Mouse (Mus musculus) left cerebral cortex, postnatal 4 days (tissue): Measurements from ENCODE around the gene P2rx4. TPM values are rescaled to one million over a fixed set of nuclear protein-coding genes. Genes with fewer than 3 reads are reported as not detected.

Experiments used
- DNase-seq: peaks from one replicate; pipeline ENCODE4 v3.0.0-alpha.2; 2022
- intact Hi-C: fragments of 180-260 bp; cut with DNase I; formaldehyde crosslinking; loops from one replicate; pipeline ENCODE4 v1.15.1; 2025
- total RNA-seq, 2 experiments: library from RNA; stranded (reverse); gene quantifications; 2 replicates each; pipeline ENCODE4 v1.2.3; 2021

Gene P2rx4
- total RNA-seq, 2 experiments from 2014 or later = 6.8 to 8.6 TPM

DNA sequence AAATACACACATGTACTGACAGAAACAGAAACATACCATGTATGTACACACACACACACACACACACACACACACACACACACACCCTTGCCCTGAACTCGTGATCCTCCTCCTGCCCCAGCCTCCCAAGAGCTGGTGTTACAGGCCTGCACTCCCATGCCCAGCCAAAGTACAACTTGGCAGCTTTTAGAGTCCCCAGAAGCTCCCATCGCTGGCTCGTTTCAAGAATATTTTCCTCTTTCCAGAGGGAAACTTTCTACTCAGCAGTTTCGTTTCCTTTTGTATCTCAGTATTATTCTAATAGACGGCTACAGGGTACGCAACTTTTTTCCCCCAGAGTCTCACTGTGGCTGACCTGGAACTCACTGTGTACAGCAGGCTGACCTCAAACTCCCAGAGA, 5.2 kb upstream of the P2rx4 start:
- intact Hi-C loops = no loop called here
- DNase-seq = no peak

DNA sequence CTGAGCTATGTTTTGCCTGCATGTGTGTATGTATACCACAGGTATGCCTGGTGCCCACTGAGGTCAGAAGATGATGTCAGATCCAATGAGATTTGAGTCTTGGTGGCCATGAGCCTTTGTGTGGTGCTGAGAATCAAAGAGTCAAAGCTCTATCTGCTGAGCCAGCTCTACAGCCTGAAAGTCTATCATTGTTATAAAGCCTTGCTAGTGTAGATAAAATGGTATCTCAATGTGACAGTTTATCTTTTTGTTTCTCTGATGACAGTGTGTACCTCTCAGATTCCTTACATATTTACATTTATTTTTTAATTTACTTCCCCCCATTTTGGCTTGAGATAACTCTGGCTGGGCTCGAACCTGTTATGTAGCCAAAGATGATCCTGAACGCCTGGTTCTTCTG, 3.8 kb upstream of the P2rx4 start:
- DNase-seq = no peak
- intact Hi-C loops = no loop called here

DNA sequence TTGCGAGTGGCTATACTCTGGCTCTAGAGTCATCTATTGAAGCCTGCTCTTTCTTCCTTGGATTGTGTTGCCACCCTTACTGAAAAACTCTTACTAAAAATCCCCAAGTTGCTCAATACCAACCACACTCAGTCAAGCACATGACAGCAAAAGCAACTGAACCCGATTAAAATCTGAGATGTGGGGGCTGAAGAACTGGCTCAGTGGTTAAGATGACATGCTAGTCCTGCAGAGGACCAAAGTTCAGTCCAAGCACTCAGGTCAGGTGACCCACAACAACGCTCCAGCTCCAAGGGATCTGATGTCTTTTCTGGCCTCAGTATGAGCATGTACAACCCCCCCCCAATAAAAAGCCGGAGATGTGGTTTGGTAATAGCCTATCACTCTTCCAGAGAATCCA, 2.8 kb upstream of the P2rx4 start:
- intact Hi-C loops = no loop called here
- DNase-seq = no peak

DNA sequence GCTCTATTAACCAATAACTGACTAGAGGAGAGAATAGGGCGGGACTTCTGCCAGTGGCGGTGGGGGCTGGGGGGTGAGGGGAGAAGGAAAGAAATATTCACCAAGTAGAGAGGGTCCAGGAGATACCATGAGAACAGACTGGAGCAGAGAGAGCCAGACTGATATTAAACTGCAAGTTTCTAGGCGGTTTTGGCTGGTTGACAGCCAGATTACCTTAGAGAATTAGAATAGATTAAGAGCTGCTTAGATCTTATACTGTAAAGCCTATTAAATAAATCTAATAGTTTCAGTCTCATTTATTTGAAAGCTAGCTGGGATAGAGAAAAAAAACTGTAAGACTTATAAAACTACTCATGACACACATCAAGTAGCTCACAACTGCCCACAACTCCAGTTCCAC, 2.2 kb upstream of the P2rx4 start:
- intact Hi-C loops = no loop called here
- DNase-seq = no peak

DNA sequence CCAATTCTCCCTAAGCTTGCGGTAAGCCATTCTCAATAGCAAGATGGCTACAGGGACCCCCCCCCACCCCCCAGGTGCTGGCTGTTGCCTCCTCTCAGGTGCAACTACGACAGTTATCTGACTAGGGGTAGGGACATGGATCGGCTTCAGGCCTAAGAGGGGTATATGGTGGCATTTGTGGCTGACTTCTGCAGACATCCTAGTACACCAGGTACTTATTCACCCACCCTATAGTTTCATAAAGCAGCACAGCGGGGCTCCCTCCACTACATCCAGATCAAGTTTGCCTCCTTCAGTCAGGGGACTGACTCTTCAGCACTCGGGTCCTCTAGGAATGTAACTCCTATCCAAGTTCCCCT, 448 bp upstream of the P2rx4 start:
- intact Hi-C loops = no loop called here
- no peak for DNase-seq

DNA sequence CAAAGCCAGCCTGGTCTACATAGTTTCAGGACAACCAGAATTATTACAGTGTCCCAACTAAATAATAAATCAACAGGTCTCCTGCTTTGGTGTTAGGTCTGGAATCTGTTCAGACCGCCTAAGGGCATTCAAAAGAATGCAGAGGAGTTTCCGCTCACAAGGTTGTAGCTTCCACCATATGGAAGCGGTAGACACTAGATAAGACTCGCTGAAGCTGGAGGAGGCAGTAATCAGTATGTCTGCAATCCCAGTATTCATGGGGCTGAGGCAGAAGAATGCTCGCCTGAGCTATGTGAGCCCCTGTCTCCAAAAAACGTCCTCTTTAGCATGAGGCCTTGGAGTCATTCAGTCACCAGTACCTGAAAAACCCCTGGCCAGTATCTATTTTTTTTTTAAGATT, 1.5 kb downstream of the P2rx4 start:
- intact Hi-C loops = no loop called here
- no peak for DNase-seq

DNA sequence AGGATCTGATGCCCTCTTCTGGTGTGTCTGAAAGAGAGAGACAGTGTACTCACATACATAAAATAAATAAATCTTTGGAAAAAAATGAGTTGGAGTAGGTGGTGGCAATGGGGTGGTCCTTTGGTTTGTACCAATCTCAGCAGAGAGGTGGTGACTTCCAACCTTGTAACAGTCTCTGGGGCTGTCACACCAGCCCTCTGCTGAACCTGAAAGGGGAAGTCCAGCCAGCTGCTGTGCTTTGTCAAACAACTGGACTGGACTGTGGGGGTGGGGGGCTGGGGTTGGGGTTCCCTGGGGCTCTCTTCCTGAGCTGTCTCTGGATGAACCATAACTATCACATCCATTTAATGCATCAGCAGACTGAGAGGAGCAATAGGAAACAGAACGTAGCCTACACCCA, 8.4 kb downstream of the P2rx4 start:
- DNase-seq = no peak
- intact Hi-C loops = loop anchor here (5.0 kb wide), 1 partner anchor 458 kb away; no protein-coding TSS in a partner anchor

DNA sequence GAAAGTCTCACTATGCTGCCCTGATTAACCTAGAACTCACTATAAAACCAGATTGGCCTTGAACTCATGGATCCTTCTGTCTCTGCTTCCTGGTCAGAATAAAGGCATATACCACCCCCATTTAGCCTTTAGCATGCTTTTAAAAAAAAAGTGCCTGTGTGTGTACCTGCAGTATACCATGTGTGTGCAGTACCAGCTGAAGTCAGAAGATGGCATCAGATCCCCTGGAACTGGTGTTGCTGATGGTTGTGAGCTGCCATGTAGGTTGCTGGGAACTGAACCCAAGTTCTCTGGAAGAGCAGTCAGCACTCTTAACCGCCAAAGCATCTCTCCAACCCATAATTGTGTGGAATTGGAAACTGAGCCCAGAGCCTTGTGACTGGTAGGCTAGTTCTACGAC, 9.4 kb downstream of the P2rx4 start:
- DNase-seq = no peak
- intact Hi-C loops = loop anchor here (5.0 kb wide), 1 partner anchor 459 kb away; no protein-coding TSS in a partner anchor

DNA sequence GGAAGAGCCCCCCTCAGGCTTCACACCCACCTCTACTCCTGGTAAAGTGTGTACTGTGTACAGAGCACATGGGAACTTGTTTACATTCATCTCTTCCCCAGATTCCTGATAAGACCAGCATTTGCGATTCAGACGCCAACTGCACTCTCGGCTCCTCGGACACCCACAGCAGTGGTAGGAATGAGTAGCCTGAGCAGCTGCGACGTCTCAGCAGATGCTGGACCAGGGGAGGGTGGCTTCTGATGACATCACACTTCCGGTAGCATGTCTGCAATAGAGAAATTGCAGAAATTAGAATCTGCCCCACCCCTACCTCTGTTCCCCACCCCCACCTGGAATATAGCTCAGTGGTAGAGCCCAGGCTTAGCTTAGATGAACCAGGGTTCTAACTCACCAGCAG, 11.1 kb downstream of the P2rx4 start:
- intact Hi-C loops = loop anchor here (5.0 kb wide), 1 partner anchor 461 kb away; no protein-coding TSS in a partner anchor
- DNase-seq = no peak

DNA sequence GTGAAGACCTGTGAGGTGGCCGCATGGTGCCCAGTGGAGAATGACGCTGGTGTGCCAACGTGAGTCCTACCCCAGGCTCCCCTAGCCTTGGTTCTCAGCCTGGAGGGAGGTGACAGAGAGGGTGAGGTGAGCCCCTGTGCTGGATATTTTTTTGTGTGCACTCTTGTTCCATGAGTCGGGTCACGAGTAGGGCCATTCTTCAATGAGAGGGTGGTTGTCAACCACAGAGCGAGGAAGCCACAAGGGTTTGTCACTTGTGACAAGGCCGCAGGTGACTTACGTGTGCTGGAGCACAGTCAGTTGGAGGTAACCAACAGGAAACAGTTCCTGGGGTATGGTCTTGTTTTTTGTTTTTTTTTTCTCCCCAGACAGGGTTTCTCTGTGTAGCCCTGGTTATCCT, 11.8 kb downstream of the P2rx4 start:
- intact Hi-C loops = loop anchor here (5.0 kb wide), 1 partner anchor 462 kb away; no protein-coding TSS in a partner anchor
- no peak for DNase-seq

DNA sequence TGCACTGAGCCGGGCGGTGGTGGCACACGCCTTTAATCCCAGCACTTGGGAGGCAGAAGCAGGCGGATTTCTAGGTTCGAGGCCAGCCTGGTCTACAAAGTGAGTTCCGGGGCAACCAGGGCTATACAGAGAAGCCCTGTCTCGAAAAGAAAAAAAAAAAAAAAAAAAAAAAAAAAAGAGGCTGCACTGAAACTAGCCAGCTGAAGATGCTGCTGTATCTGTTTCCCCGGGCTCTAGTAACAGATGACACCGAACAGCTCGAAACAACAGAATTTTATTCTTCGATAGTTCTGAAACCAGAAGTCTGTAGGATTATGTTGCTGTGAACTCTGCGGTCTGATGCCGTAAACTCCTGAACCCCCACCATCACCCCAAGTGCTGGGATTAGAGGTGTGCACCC, 18.1 kb downstream of the P2rx4 start:
- DNase-seq = no peak
- intact Hi-C loops = loop anchor here (10.0 kb wide), 2 partner anchors 231 to 291 kb away; no protein-coding TSS in a partner anchor

DNA sequence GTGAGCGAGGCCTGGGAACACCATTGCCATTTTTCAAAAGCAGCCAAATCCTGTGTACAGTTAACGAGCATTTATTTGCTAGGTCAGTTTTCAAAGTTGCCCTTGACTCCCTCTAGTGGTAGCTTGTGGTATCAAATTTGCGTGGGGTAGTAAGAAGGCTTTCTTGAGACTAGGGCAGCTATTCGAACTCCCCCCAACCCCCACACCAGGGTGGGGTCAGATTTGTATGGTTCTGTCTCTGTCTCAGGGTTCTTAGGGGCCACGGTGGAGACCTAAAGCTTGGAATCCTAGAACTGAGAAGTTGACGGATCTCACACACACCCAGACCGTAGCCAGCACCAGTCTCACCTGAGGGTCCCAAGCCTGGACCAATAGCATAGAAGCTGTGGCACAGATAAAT, 18.7 kb downstream of the P2rx4 start:
- intact Hi-C loops = loop anchor here (10.0 kb wide), 2 partner anchors 231 to 291 kb away; no protein-coding TSS in a partner anchor
- DNase-seq = peak; percentile 66

DNA sequence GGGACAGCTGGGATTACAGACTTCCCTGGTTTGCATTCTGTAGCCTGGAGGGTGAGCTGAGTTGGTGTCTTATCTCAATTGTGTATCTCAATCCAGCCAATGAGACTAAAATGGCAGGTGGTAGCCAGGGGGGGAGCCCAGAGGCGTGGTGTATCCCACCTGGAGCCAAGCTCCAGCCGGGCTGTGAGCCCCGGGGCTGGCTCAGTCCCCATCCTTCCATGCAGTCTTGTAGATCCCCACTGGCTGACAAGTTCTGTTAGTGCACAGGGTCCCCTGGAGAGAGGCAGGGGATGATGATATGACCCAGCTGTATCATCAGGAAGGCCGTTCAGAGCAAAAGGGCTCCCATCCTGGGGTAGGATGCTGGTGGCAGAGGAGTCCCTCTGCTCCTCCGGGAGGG, 19.3 kb downstream of the P2rx4 start:
- intact Hi-C loops = loop anchor here (10.0 kb wide), 2 partner anchors 232 to 292 kb away; no protein-coding TSS in a partner anchor
- no peak for DNase-seq

DNA sequence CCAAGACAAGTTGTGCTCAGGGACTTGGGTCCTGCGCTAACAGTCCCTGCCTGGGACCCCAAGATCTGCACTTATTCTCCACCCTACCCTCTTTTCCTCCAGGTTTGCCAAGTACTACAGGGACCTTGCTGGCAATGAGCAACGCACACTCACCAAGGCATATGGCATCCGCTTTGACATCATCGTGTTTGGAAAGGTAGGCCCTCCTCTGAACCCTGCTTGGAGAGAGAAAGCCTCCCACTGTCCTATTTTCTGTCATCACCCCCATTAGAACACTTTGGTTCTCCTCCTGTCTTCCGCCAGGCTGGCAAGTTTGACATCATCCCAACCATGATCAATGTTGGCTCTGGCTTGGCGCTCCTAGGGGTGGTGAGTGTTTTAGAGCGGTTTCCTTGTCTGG, 19.8 kb downstream of the P2rx4 start:
- intact Hi-C loops = loop anchor here (10.0 kb wide), 2 partner anchors 232 to 292 kb away; no protein-coding TSS in a partner anchor
- DNase-seq = no peak

DNA sequence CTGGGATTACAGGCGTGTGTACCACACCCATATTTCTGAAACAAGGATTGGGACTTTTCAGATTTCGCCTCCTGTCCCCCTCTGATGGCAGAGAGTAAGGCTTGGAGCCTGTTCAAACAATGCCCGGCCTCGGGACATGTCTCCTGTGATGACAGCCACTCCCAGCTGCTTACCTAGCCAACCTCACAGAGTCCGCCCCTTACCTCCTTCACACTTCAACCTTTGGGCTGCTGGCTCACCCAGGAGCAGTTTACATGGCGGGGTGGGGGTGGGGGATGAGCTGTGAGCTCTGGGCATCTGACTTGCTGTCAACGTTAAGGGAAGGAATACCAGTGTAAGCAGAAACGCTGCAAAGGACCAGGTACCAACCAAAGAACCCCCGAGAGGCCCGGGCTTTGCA, 23.4 kb downstream of the P2rx4 start:
- intact Hi-C loops = no loop called here
- no peak for DNase-seq

DNA sequence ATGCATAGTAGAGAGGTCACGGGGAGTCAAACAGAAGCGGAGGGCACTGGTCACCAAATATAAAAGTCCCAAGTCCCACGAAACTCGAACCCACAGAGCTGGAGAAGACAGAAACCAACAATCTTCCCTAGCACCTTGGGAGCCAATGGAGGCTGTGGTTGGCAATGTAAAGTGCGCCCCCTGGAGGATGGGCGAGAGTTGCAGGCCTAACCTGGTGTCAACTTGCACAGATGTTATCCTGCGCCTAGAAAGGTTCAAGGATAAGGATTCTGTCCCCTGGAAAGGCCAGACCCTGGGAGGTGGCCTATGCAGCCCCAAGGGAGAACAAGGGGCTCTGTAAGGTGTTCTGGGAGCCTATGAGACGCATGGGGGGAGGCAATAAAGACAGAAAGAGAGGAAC, 24.0 kb downstream of the P2rx4 start:
- intact Hi-C loops = no loop called here
- DNase-seq = peak; percentile 46

DNA sequence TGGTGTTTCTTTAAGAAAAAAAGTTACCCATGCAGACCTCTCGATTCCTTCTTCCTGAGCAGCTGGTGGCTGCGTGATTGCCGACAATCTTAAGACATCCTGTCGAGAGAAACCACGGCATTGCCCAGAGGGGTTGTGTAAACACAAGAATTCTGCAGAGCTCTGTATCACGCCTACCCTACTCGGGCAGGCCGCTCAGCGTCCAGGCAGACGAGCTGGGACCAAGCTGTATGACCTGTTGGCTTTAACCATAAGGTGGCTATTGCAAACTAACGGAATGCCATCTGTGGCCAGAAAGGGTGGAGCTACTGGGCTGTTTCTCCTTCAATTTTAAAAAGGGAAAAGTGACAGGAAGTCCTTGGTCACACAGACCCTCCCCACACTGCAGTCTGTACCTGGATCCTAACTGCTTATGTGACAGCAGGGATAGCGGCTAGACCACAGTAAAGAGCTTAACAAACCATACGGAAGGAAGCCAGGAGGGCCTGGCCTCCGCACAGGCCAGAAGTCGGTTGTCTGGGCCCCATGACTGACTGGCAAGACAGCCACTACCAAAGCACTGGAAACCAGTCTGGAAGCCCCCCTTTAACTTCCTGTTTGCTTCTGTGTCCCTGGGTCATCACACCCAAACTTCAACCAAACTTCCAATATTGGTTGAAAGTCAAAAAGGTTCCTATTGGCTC, 24.8 kb downstream of the P2rx4 start:
- DNase-seq = no peak
- intact Hi-C loops = no loop called here

DNA sequence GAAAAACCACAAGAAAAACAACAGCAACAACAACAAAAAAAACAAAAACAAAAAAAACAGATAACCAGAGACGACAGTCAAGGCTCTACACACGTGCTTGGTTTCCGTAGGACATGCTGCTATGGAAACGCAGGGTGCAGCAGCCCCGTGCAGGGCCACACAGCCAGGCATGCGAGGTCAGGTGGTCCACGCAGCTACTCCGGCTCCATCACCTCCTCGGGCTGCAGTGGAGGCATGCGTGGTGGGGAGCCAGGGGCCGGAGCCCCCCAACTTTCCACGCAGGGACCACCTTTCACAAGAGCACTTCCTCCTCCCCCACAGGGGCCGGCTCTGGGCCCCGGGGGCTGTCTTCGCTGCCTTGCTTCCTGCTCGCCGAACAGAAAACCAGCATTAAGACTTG, 26.5 kb downstream of the P2rx4 start:
- intact Hi-C loops = no loop called here
- DNase-seq = no peak

DNA sequence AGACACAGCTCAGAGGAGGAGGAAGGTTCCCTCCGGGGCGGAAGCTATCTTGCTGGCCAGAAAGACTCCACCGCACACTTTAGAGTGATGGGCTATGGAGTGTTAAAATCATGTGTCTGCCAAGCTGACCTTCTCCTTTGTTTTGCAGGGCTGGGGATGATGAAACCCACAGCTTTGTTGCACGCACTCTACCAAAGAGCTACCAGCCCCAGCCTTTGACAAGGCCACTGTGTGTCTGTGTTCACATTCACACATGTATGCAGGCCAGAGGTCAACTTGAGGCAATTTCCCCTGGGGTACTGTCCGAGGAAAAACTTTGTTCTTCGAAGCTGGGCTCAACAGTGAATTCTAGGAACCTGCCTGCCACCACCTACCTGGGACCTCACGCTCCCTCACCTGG, 28.5 kb downstream of the P2rx4 start:
- intact Hi-C loops = no loop called here
- DNase-seq = no peak

DNA sequence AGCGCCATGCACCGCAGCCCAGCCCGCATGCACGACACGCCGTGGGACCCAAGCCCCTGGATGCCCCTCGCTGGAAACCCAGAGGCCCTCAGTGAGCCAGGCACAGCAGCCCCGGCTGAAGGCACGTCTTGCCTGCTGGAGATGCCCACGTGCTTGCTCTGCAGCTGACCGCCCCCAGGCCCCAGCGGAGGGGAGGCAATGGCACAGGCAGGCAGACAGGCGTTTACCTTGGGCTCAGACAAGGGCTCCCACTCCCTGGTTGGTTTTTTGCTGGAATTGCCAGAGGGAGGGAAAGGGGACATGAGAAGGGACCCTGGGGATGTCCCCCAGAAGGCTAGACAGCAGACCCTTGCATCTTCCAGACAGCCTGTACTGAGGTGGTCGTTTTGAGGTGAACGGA, 29.4 kb downstream of the P2rx4 start:
- DNase-seq = no peak
- intact Hi-C loops = no loop called here

DNA sequence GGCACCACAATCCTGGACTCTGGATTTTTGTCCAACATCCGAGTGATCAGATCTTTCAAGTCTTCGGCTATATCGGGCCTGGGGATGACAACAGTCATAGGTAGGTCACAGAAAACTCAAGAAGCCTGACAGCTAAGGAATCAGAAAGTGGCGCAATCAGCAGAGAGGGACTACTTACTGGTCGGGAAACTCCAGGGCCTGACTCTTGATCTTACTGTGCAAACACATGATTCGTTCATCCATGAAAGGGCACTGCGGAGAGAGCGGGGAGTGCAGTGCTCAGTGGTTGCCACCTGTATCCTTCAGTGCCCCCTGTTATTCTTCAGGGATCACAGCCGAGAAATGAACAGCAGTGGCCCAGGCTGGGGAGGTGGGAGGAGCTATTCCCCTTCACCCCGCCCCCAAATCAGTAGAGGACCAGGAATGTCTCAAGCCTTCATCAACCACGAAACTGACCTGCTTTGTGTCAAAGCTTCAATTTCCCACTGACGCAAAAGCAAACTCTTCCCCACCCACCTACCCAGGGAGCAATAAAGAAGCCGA, 36.6 kb downstream of the P2rx4 start:
- intact Hi-C loops = no loop called here
- no peak for DNase-seq

DNA sequence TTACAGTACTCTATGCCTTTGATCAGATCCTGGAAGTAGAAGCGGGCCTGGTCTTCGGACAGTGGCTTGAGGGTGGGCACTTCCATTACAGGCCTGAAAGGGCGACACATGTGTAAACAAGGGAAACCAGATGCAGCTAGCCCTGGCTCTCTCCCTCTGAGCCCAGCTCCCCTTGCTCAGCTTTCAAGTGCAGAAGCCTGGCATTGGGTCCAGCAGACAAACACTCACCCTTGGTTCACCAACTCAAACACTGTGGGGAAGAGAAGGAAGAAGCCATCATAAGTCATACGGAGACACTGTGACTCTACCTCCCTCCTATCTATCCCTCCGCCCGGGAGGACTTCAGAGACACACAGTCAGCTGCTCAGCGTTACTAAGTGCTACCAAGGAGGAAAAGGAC, 40.6 kb downstream of the P2rx4 start:
- intact Hi-C loops = no loop called here
- no peak for DNase-seq

DNA sequence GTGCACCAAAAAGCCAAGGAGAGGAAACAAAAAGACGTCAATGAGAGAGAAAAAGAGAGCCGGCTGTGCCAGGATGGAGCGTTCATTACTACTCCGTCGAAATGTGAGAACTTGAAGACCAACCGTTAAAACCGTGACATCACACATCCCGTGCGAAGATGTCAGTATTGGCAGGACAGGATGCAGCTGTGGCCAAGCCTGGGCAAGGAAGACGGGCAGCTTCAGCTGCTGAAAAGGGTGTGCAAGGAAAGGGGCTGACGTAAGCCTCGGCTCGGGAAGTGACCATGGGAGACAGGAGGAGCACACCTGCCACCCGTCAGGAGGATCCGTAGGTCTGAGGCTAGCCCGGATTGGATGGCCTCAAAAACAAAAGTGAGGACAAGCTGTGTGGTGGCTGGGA, 47.1 kb downstream of the P2rx4 start:
- intact Hi-C loops = no loop called here
- no peak for DNase-seq
